Mouse (Mus musculus) liver, embryonic 14.5 days (tissue): ENCODE measurements around the gene Pcyt2.

Experiments used
- CTCF ChIP-seq: IDR thresholded peaks from 2 replicates; pipeline ENCODE4 v1.5.1; 2016; ENCODE audit warnings: antibody characterized with exemption, low read depth, control low read depth
- EP300 ChIP-seq: IDR thresholded peaks from 2 replicates; pipeline ENCODE4 v1.6.1; 2016; ENCODE audit warnings: antibody characterized with exemption, low read depth

- no peak for TF ChIP-seq CTCF
- no peak for TF ChIP-seq EP300
Observed at GRCm38 (mm10) chr11:120603545-120603944, 14.2 kb downstream of the Pcyt2 start.
